Mouse (Mus musculus): ENCODE measurements around the gene Tuba1a. TPM values are rescaled to one million over a fixed set of nuclear protein-coding genes. Genes with fewer than 3 reads are reported as not detected.

The Tuba1a gene
- polyA plus RNA-seq, 1 experiment: 115 TPM

- Histone ChIP-seq H3K27me3 (replicated peaks) (peaks cover 6% of the 10 kb centered on the region), H3K4me1 (peaks cover 33% of the 10 kb centered on the region), H3K36me3 (replicated peaks; ENCODE audit: low read length) (no peaks in the 10 kb centered on the region), H3K9me3 (no peaks in the 10 kb centered on the region), H3K4me3 (replicated peaks) (peak overlapping the region; percentile 94)
- no peak for TF ChIP-seq GATA1 (IDR thresholded peaks at IDR 0.05; ENCODE audit: borderline replicate concordance, low read length)
- TF ChIP-seq FLI1 (IDR thresholded peaks at IDR 0.05; ENCODE audit: low read length): no peak
These were observed 32.6 kb upstream of the Tuba1a start for GRCm38 (mm10) chr15:98985982-98986715.

- Histone ChIP-seq H3K4me3 (replicated peaks) (peak overlapping the region; percentile 94), H3K36me3 (replicated peaks; ENCODE audit: low read length) (no peaks in the 10 kb centered on the region), H3K4me1 (peaks cover 31% of the 10 kb centered on the region), H3K9me3 (no peaks in the 10 kb centered on the region), H3K27me3 (replicated peaks) (peaks cover 6% of the 10 kb centered on the region)
- TF ChIP-seq FLI1 (IDR thresholded peaks at IDR 0.05; ENCODE audit: low read length): no peak
- TF ChIP-seq GATA1 (IDR thresholded peaks at IDR 0.05; ENCODE audit: borderline replicate concordance, low read length): no peak
These were observed 31.9 kb upstream of the Tuba1a start for GRCm38 (mm10) chr15:98985240-98985981.

- TF ChIP-seq GATA1 (IDR thresholded peaks at IDR 0.05; ENCODE audit: borderline replicate concordance, low read length) (no peak), FLI1 (IDR thresholded peaks at IDR 0.05; ENCODE audit: low read length) (no peak)
- Histone ChIP-seq H3K4me1 (peaks cover 34% of the 10 kb centered on the region), H3K36me3 (replicated peaks; ENCODE audit: low read length) (no peaks in the 10 kb centered on the region), H3K27me3 (replicated peaks) (peaks cover 8% of the 10 kb centered on the region), H3K9me3 (no peaks in the 10 kb centered on the region), H3K4me3 (replicated peaks) (peak overlapping the region; percentile 94)
These were observed 31.2 kb upstream of the Tuba1a start for GRCm38 (mm10) chr15:98984681-98985080.

- TF ChIP-seq FLI1 (IDR thresholded peaks at IDR 0.05; ENCODE audit: low read length) (no peak), GATA1 (IDR thresholded peaks at IDR 0.05; ENCODE audit: borderline replicate concordance, low read length) (no peak)
- Histone ChIP-seq H3K9me3 (no peaks in the 10 kb centered on the region), H3K4me1 (peaks cover 32% of the 10 kb centered on the region), H3K4me3 (replicated peaks) (no peak overlapping the region), H3K36me3 (replicated peaks; ENCODE audit: low read length) (no peaks in the 10 kb centered on the region), H3K27me3 (replicated peaks) (peaks cover 10% of the 10 kb centered on the region)
These were observed 30.1 kb upstream of the Tuba1a start for GRCm38 (mm10) chr15:98983431-98984081.

- Histone ChIP-seq H3K27me3 (replicated peaks) (peaks cover 22% of the 10 kb centered on the region), H3K9me3 (no peaks in the 10 kb centered on the region), H3K36me3 (replicated peaks; ENCODE audit: low read length) (no peaks in the 10 kb centered on the region), H3K4me3 (replicated peaks) (no peak overlapping the region), H3K4me1 (peaks cover 35% of the 10 kb centered on the region)
- no peak for TF ChIP-seq GATA1 (IDR thresholded peaks at IDR 0.05; ENCODE audit: borderline replicate concordance, low read length)
- TF ChIP-seq FLI1 (IDR thresholded peaks at IDR 0.05; ENCODE audit: low read length): no peak
These were observed 28.6 kb upstream of the Tuba1a start for GRCm38 (mm10) chr15:98982100-98982499.

- H3K9me3 ChIP-seq: no peaks in the 10 kb centered on the region
- H3K4me3 ChIP-seq (replicated peaks): no peak overlapping the region
- H3K36me3 ChIP-seq (replicated peaks; ENCODE audit: low read length): no peaks in the 10 kb centered on the region
- H3K27me3 ChIP-seq (replicated peaks): peaks cover 26% of the 10 kb centered on the region
- peaks cover 26% of the 10 kb centered on the region for H3K4me1 ChIP-seq
- no peak for TF ChIP-seq GATA1 (IDR thresholded peaks at IDR 0.05; ENCODE audit: borderline replicate concordance, low read length)
- TF ChIP-seq FLI1 (IDR thresholded peaks at IDR 0.05; ENCODE audit: low read length): no peak
These were observed 26.6 kb upstream of the Tuba1a start for GRCm38 (mm10) chr15:98980012-98980614.

- TF ChIP-seq GATA1 (IDR thresholded peaks at IDR 0.05; ENCODE audit: borderline replicate concordance, low read length) (no peak), FLI1 (IDR thresholded peaks at IDR 0.05; ENCODE audit: low read length) (no peak)
- Histone ChIP-seq H3K27me3 (replicated peaks) (peaks cover 29% of the 10 kb centered on the region), H3K4me3 (replicated peaks) (no peak overlapping the region), H3K4me1 (peaks cover 19% of the 10 kb centered on the region), H3K9me3 (no peaks in the 10 kb centered on the region), H3K36me3 (replicated peaks; ENCODE audit: low read length) (no peaks in the 10 kb centered on the region)
These were observed 25.1 kb upstream of the Tuba1a start for GRCm38 (mm10) chr15:98978409-98979172.

- no peak overlapping the region for H3K4me3 ChIP-seq (replicated peaks)
- peaks cover 18% of the 10 kb centered on the region for H3K4me1 ChIP-seq
- H3K36me3 ChIP-seq (replicated peaks; ENCODE audit: low read length): no peaks in the 10 kb centered on the region
- H3K27me3 ChIP-seq (replicated peaks): peaks cover 31% of the 10 kb centered on the region
- TF ChIP-seq GATA1 (IDR thresholded peaks at IDR 0.05; ENCODE audit: borderline replicate concordance, low read length) (no peak), FLI1 (IDR thresholded peaks at IDR 0.05; ENCODE audit: low read length) (no peak)
- no peaks in the 10 kb centered on the region for H3K9me3 ChIP-seq
These were observed 24.4 kb upstream of the Tuba1a start for GRCm38 (mm10) chr15:98977759-98978408.

Data from megakaryocyte, embryonic 14.5 days (primary cell).